Mouse (Mus musculus) embryo, embryonic 10 days (tissue): ENCODE measurements around the gene Tmem11.
"Not testable (repeated sequence)": the region's sequence is repeated elsewhere in the genome, so short reads cannot be mapped to it uniquely, and the experiment has no call there.

Experiments used
- DNase-seq: peaks from one replicate; pipeline ENCODE4 v3.0.0-alpha.2; 2015; ENCODE audit warnings: low spot score

Gene Tmem11

GRCm38 (mm10) chr11:60886986-60887385 is 7.9 kb upstream of the Tmem11 start:
- not testable (repeated sequence) for DNase-seq

GRCm38 (mm10) chr11:60882386-60882785 is 3.3 kb upstream of the Tmem11 start:
- DNase-seq = no peak

GRCm38 (mm10) chr11:60880559-60880958 is 1.5 kb upstream of the Tmem11 start:
- DNase-seq = no peak

- DNase-seq = peak; percentile 89
Measured at GRCm38 (mm10) chr11:60879423-60879822, 351 bp upstream of the Tmem11 start.

- DNase-seq = peak; percentile 59
Measured at GRCm38 (mm10) chr11:60878056-60878612, 938 bp downstream of the Tmem11 start.

DNA sequence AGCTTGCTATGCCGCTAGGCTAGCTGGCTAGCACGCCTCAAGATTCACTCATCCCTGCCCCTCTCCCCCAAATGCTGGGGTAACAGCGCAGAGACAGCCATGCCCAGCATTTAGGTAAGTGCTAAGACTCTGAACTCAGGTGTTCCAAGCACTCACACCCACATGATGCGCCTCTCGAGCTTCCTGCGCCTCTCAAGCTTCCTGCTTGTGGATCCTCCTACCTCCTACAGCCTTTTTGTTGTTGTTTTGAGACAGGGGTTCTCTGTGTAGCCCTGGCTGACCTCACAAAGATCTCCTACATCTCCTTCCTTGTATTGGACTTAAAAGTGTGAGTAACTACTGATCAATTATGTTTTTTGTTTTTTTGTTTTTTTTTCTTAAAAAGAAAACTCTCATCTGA is 6.0 kb downstream of the Tmem11 start:
- no peak for DNase-seq

DNA sequence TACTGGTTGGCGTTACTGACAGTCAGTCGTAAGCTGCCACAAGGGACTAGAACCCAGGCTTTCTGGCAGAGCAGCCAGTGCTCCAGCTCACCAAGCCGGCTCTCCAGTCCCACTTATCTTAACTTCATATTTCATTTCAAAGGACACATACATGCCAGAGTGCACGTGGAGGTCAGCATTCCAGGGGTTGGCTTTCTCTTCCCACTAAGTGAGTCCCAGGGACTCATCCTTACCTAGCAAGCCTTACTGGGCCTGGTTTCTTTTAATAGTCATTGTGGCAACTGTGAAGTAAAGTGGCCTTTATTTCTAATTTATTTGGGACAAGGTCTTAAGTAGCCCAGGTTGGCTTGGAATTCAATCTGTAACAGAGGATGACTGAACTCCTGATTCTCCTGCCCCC is 7.7 kb downstream of the Tmem11 start:
- no peak for DNase-seq

DNA sequence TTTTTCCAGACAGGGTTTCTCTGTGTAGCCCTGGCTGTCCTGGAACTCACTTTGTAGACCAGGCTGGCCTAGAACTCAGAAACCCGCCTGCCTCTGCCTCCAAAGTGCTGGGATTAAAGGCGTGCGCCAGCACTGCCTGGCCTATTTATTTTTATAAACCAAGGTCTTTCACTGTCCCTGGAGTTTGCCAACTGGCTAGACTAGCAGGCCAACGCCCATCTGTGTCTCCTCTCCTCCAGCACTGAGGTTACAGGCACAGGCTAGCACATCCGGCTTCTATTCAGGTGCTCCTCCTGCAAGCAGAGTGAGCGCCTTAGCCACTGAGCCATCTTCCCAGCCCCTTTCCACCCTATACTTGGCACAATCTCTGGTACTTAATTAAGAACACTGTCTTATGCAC is 9.6 kb downstream of the Tmem11 start:
- DNase-seq = not testable (repeated sequence)

GRCm38 (mm10) chr11:60867904-60868303 is 11.2 kb downstream of the Tmem11 start:
- no peak for DNase-seq

DNA sequence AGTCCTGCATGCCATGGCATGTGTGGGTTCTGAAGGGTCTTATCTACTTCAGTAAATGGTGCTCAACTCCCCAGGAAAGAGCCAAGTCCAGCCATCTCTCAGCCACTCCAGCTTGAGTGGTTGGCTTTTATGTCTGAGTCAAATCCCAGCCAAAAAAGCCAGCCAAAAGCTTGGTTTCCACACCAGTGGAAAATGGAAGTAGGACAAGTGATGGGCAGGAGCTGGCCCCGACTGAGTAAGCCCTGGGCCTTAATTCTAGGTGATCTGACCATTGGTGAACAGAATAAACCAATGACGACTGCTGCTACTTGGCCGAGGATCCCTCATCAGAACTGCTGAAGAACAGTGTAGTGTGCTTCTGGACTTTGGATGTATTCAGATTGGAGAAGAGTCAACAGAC is 11.6 kb downstream of the Tmem11 start:
- no peak for DNase-seq

GRCm38 (mm10) chr11:60866021-60866420 is 13.1 kb downstream of the Tmem11 start:
- no peak for DNase-seq

- no peak for DNase-seq
Measured at GRCm38 (mm10) chr11:60864916-60865315, 14.2 kb downstream of the Tmem11 start.

DNA sequence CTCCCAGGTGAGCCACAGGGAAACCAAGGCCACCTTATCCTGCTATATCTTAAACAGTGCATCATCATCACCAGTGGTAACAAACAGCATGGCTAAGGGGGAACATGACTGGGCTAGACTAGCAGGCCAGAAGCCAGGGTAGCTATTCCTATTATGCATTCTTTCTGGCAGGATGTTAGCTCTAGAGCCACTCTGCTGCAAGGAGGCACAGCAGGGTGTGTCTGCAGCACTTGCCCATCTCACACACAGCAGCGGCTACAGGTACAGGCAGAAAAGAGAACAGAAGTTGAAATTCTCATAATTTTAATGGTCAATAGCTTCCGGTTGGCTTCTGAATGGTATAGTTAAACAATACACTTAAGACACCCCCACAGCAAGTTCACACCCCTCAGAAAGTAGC is 14.9 kb downstream of the Tmem11 start:
- DNase-seq = no peak

GRCm38 (mm10) chr11:60863196-60863595 is 15.9 kb downstream of the Tmem11 start:
- no peak for DNase-seq

GRCm38 (mm10) chr11:60861993-60862392 is 17.1 kb downstream of the Tmem11 start:
- no peak for DNase-seq

DNA sequence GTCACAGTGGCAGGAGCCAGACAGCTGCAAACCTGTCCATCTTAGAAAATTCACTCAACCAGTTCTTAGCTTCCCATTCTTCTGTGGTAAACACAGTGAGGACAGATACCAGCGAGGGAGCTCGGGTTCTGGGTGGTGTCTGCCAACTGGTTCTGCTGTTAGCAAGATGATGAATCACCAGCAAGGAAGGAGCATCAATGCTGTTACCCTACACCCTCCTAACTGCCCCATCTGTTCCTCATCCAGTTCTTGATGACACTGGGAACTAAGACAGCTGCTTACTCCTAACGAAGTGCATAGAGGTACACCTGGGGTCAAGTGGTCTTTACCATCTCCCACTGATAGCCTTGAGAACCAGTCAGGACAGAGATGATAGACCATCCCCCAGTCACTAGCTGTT is 22.5 kb downstream of the Tmem11 start:
- no peak for DNase-seq

GRCm38 (mm10) chr11:60845415-60845814 is 33.7 kb downstream of the Tmem11 start:
- no peak for DNase-seq

DNA sequence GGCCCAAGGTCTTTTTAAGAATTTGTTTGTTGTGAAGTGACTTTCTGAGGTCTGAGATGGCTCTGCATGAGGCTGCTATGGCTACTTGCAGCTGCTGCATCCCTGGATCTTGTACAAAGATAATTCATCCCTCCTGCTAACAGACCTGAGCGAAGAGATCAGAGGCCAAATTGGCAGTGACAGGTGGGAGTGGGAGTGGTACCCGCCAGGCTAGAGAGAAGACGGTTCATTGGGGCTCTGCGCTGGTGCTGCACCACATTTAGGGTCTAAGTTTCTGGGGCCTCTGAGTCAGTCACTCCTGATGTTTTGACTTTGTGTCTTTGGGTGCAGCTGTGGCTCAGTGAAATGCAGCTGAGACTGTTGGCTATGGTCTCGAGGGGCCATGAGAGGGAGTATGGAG is 35.7 kb downstream of the Tmem11 start:
- DNase-seq = no peak

- DNase-seq = no peak
Measured at GRCm38 (mm10) chr11:60841467-60842200, 37.4 kb downstream of the Tmem11 start.

DNA sequence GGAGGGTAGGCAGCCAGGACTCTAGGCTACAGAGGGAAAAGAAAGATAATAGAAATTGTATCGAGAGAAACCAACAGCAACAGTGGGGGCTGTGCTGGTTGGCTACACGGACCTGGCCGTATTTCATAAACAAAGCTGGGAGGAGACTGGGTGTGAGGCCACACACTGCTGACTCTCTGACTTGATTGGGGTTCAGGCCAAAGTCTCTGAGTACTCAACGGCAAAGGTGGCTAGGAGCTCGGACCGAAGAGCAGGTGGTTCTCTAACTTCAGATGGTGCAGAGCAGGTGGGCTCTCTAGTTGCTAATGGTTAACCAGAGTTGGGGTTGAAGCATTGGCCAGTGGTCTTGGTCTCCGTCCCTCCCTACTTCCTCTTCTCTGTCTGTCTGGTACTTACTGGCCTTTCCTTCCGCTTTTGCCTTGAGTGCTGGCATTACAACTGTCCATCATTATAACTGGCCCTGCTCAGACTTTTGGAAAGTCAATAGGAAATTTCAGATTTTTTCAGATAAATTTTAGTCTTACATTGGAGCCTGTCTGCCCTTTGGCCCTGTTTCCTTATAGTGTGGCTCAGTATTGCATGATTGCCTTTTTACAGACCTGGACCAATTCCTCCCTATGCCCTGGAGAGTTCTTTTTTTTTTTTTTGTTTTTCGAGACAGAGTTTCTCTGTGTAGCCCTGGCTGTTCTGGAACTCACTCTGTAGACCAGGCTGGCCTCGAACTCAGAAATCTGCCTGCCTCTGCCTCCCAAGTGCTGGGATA is 41.2 kb downstream of the Tmem11 start:
- DNase-seq = no peak

- no peak for DNase-seq
Measured at GRCm38 (mm10) chr11:60836897-60837296, 42.2 kb downstream of the Tmem11 start.

GRCm38 (mm10) chr11:60830433-60831052 is 48.5 kb downstream of the Tmem11 start, which contains the start of gene Dhrs7b:
Gene Dhrs7b (plus strand): TSS chr11:60830631.
- DNase-seq = peak; percentile 95

DNA sequence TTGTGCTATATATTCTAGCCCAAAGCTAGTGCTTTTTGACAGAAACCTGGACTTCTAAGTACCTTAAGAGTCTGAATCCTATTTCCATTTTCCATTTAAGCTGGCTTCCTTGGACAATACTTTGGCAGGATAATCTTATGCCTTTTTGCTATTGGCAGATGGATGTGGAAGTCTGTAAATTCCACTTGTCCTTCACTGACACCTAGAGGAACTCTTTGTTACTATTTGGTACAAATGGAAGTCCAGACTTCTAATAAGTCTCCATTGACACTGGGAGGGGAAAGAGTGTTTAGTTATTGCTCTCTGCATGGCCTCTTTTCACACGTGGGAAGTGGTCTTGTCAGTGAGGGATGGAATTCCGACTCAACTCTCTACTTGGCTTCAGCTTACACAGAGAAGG is 50.2 kb downstream of the Tmem11 start:
- no peak for DNase-seq
